34 mouse cellular contexts compared by ENCODE assay signal in genomic region chr5:57934666-57935065, GRCm38 (mm10).
"Had no signal": no experiment of that assay in that cellular context is flagged by ENCODE, and none has a peak within 500 bp of the region (broad histone marks: within the 10 kb centered on the region; RNA-seq: fewer than 3 reads in every experiment).

No protein-coding gene starts in this region.

- H3K27ac ChIP-seq: heart, embryonic 10.5 days; heart, embryonic 13.5 days; heart, embryonic 15.5 days; hindbrain, embryonic 10.5 days; hindbrain, embryonic 12.5 days; hindbrain, embryonic 13.5 days; hindbrain, embryonic 14.5 days; hindbrain, embryonic 15.5 days; hindbrain, postnatal 0 days; intestine, embryonic 15.5 days; kidney, embryonic 15.5 days; kidney, postnatal 0 days; layer of hippocampus, adult 2 months had no signal

- H3K4me2 ChIP-seq: heart, embryonic 11.5 days; heart, embryonic 12.5 days; heart, embryonic 13.5 days; heart, embryonic 15.5 days; hindbrain, embryonic 12.5 days; hindbrain, embryonic 13.5 days; hindbrain, embryonic 14.5 days; hindbrain, embryonic 15.5 days; intestine, embryonic 15.5 days; kidney, embryonic 15.5 days had no signal

- H3K4me3 ChIP-seq: heart, embryonic 10.5 days; heart, embryonic 12.5 days; heart, embryonic 13.5 days; heart, embryonic 15.5 days; hindbrain, embryonic 10.5 days; hindbrain, embryonic 12.5 days; hindbrain, embryonic 13.5 days; hindbrain, embryonic 15.5 days; intestine, embryonic 15.5 days; kidney, embryonic 15.5 days; layer of hippocampus, adult 2 months had no signal

- H3K27me3 ChIP-seq: heart, embryonic 12.5 days; heart, embryonic 13.5 days; heart, embryonic 15.5 days; hindbrain, embryonic 12.5 days; hindbrain, embryonic 13.5 days; hindbrain, embryonic 15.5 days; intestine, embryonic 15.5 days; kidney, embryonic 15.5 days had no signal

- H3K9ac ChIP-seq: heart, embryonic 12.5 days; heart, embryonic 13.5 days; heart, embryonic 15.5 days; hindbrain, embryonic 12.5 days; hindbrain, embryonic 13.5 days; hindbrain, embryonic 14.5 days; hindbrain, embryonic 15.5 days; intestine, embryonic 15.5 days; kidney, embryonic 15.5 days had no signal

- H3K36me3 ChIP-seq: heart, embryonic 10.5 days; heart, embryonic 12.5 days; heart, embryonic 13.5 days; heart, embryonic 15.5 days; hindbrain, embryonic 10.5 days; hindbrain, embryonic 12.5 days; hindbrain, embryonic 13.5 days; hindbrain, embryonic 15.5 days; intestine, embryonic 15.5 days; kidney, embryonic 15.5 days had no signal

- H3K4me1 ChIP-seq: heart, embryonic 10.5 days; heart, embryonic 12.5 days; heart, embryonic 15.5 days; hindbrain, embryonic 10.5 days; hindbrain, embryonic 12.5 days; hindbrain, embryonic 13.5 days; hindbrain, embryonic 15.5 days; intestine, embryonic 15.5 days; kidney, embryonic 15.5 days had no signal

- DNase-seq: heart, postnatal 10 days; heart, postnatal 14 days; heart, postnatal 36 days; heart, postnatal 4 days; kidney, adult 11 months; kidney, adult 18-20 months; kidney, adult 2 months; kidney, adult 8-10 months; kidney, postnatal 10 days; kidney, postnatal 14 days; kidney, postnatal 25 days; kidney, postnatal 36 days; kidney, postnatal 4 days; layer of hippocampus, adult 9-11 months; layer of hippocampus, postnatal 36 days had no signal

- H3K9me3 ChIP-seq: heart, embryonic 10.5 days; heart, embryonic 12.5 days; heart, embryonic 13.5 days; heart, embryonic 15.5 days; hindbrain, embryonic 10.5 days; hindbrain, embryonic 12.5 days; hindbrain, embryonic 13.5 days; hindbrain, embryonic 15.5 days; intestine, embryonic 15.5 days; kidney, embryonic 15.5 days had no signal

- ATAC-seq: hindbrain, embryonic 16.5 days; hindbrain, postnatal 0 days; inflammation-experienced regulatory T-cells, adult 6 months; intestine, embryonic 15.5 days; intestine, embryonic 16.5 days; intestine, postnatal 0 days had no signal
